Mouse (Mus musculus) liver, embryonic 12.5 days (tissue): ENCODE data around the gene Slc25a34. TPM values are rescaled to one million over a fixed set of nuclear protein-coding genes. Genes with fewer than 3 reads are reported as not detected.

Experiments
- ATAC-seq: fragments of 200-750 bp; cut with Nextera tagmentation; 2 replicates; pipeline ENCODE4 v1.8.0; 2017; ENCODE audit warnings: moderate number of reproducible peaks, mild to moderate bottlenecking, moderate library complexity
- H3K27ac ChIP-seq: fragments of 300-500 bp; sonication (generic); 2 replicates; pipeline ENCODE4 v1.5.1; 2016; ENCODE audit warnings: mild to moderate bottlenecking
- H3K27me3 ChIP-seq: fragments of 300-500 bp; sonication (generic); replicated peaks from 2 replicates; pipeline ENCODE4 v1.6.1; 2016; ENCODE audit warnings: mild to moderate bottlenecking, moderate library complexity
- H3K36me3 ChIP-seq: fragments of 300-500 bp; sonication (generic); 2 replicates; pipeline ENCODE4 v1.6.1; 2016; ENCODE audit warnings: mild to moderate bottlenecking, moderate library complexity
- H3K4me1 ChIP-seq: fragments of 300-500 bp; sonication (generic); 2 replicates; pipeline ENCODE4 v1.6.1; 2016
- H3K4me2 ChIP-seq: fragments of 300-500 bp; sonication (generic); 2 replicates; pipeline ENCODE4 v1.6.1; 2016; ENCODE audit warnings: mild to moderate bottlenecking, moderate library complexity
- H3K4me3 ChIP-seq: fragments of 300-500 bp; sonication (generic); 2 replicates; pipeline ENCODE4 v1.5.1; 2016; ENCODE audit warnings: mild to moderate bottlenecking, moderate library complexity
- H3K9ac ChIP-seq: fragments of 300-500 bp; sonication (generic); 2 replicates; pipeline ENCODE4 v1.6.1; 2016; ENCODE audit warnings: mild to moderate bottlenecking, moderate library complexity
- H3K9me3 ChIP-seq: fragments of 300-500 bp; sonication (generic); replicated peaks from 2 replicates; pipeline ENCODE4 v1.6.1; 2016; ENCODE audit warnings: mild to moderate bottlenecking, moderate library complexity
- WGBS: fragments of 180-500 bp; shearing (Covaris S2); methylation state at CpG from one replicate; pipeline ENCODE4 v1.1.7; 2016; ENCODE audit not compliant: insufficient replicate concordance; 5-methylcytosine and 5-hydroxymethylcytosine counted together
- polyA plus RNA-seq: library from polyadenylated mRNA; unstranded; fragments of >200 nt; fragmentation: Nextera tagmentation; extraction: Ambion mirVana; gene quantifications from 2 replicates; pipeline ENCODE4 v1.2.1, GENCODE M21; 2016

Gene Slc25a34
- polyA plus RNA-seq, 1 experiment from 2014 or later = not detected

DNA sequence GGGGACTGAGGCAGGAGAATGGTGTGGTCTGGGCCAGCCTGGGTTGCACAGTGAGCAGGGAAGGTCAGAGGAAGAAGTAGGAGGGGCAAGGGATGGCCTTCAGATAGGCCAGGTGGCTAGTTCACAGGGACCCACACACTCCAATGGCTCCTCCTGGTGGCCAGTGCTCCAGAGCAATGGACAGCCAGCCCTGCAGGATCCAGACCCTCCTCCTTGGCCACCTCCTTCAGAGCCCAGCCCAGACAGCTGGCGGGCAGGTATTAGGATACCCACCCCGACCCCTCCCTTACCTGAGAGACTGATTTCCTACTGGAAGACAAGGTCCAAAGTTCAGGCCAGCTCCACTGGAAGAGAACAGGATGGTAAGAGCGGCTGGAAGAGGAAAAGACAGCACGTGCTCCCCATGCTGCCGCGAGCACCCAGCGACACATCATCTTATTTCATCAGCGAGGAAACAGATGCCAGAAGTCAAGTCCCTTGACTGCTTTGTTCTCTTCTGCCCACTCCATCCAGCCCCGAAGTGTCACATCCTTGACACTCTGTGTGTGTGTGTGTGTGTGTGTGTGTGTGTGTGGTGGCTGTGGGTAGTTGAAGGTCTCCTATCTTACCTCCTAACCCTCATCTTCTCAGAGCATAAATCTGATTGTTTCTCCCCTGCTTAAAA lies 27.9 kb downstream of the Slc25a34 start:
- no peak overlapping the region for H3K4me3 ChIP-seq
- peaks cover 15% of the 10 kb centered on the region for H3K4me1 ChIP-seq
- H3K9me3 ChIP-seq = no peaks in the 10 kb centered on the region
- no peak overlapping the region for H3K9ac ChIP-seq
- no peak overlapping the region for H3K27ac ChIP-seq
- H3K36me3 ChIP-seq = 0 out of 2 replicates have a peak, but pooled peaks cover 4% of the 10 kb centered on the region
- no peak for ATAC-seq
- WGBS = 68% methylated on average over 9 of the region's 9 CpGs
- H3K4me2 ChIP-seq = no peak overlapping the region
- H3K27me3 ChIP-seq = peaks cover 48% of the 10 kb centered on the region

DNA sequence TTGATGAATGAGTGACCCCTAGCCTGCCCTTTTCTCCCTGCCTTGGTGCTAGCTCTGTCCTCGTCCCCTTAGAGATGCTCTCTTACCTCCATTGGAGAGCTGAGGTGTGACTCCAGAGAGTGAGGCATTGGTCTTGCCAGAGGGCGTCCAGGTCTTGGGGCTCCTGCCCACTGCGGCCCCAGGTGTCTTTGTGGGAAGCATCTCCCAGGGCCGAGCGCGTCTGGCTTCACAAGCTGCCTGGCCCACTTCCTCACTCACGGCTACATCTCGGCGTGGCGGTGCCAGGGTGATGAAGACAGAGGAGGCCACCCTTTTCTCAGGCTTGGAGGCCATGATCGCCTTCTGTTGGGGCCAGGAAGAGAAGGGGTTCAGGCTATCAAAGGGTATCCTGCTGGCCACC lies 28.5 kb downstream of the Slc25a34 start:
- Histone ChIP-seq H3K4me3 (no peak overlapping the region), H3K36me3 (0 out of 2 replicates have a peak, but pooled peaks cover 4% of the 10 kb centered on the region), H3K4me1 (peaks cover 15% of the 10 kb centered on the region), H3K9ac (no peak overlapping the region), H3K9me3 (no peaks in the 10 kb centered on the region), H3K4me2 (no peak overlapping the region), H3K27me3 (peaks cover 43% of the 10 kb centered on the region), H3K27ac (no peak overlapping the region)
- no peak for ATAC-seq
- 71% methylated on average over 11 of the region's 11 CpGs for WGBS

DNA sequence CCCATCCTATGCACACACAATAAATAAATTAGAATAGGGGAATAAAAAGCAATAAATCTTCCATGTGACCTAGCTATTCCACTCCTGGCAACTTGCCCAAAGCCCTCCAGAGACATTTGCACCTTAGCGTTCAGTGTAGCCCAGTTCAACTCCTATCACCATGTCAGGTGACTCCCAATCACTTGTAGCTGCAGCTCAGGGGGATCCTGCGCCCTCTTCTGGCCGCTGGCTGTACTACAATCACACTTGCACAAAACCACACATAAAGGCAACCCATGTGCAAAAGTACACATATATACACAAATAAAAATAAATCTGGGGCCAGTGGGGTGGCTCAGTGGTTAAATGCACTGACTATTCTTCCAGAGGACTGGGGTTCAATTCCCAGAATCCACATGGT lies 32.1 kb downstream of the Slc25a34 start:
- Histone ChIP-seq H3K36me3 (peaks cover 4% of the 10 kb centered on the region; the same call in 1 of the 2 replicates), H3K27me3 (peaks cover 12% of the 10 kb centered on the region), H3K9ac (no peak overlapping the region), H3K27ac (no peak overlapping the region), H3K4me3 (no peak overlapping the region), H3K4me2 (no peak overlapping the region), H3K4me1 (no peaks in the 10 kb centered on the region), H3K9me3 (no peaks in the 10 kb centered on the region)
- ATAC-seq = no peak
- 10% methylated on average over 3 of the region's 3 CpGs for WGBS

DNA sequence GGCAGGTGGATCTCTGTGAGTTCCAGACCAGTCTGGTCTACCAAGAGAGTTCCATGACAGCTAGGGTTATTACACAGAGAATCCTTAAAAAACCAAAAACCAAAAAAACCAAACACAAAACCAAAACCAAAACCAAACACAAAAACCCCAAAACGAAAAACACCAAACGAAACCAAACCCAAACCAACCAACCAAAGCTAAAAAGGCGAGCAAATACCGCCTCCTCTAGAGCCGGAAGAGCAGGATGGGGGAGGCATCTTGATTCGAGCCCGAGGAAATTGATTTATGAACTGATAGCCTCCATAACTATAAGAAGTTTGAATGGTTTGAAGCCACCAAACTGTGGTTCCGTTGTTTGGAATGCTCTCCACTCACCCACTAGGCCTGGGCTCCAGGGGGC lies 39.7 kb downstream of the Slc25a34 start:
- Histone ChIP-seq H3K9ac (no peak overlapping the region), H3K4me3 (no peak overlapping the region), H3K4me2 (no peak overlapping the region), H3K36me3 (no peaks in the 10 kb centered on the region; the same call in 1 of the 2 replicates), H3K9me3 (no peaks in the 10 kb centered on the region), H3K4me1 (peaks cover 9% of the 10 kb centered on the region; the same call in 1 of the 2 replicates), H3K27ac (no peak overlapping the region), H3K27me3 (peaks cover 13% of the 10 kb centered on the region; the same call in 1 of the 2 replicates)
- WGBS = 79% methylated on average over 8 of the region's 8 CpGs
- ATAC-seq = no peak

DNA sequence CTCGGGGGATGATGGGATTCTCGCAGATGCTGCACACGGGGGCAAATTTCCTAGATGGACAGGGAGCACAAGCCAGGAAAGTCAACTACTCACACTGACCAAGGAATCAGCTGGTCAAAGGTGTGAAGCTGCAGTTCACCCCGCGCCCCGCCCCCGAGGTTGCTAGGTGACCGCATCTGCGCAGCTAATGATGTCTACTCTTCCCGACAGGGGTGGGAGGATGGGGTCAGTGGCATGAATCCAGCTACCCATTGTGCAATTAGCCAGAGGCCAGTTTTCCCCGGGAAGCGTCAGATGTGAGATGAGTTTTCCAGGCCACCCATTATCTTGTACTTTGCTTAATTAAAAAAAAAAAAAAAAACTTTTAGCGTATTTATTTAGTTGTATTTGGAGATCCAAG lies 42.6 kb downstream of the Slc25a34 start:
- no peak overlapping the region for H3K27ac ChIP-seq
- H3K36me3 ChIP-seq = no peaks in the 10 kb centered on the region
- 0 out of 2 replicates have a peak, but pooled peaks cover 3% of the 10 kb centered on the region for H3K9me3 ChIP-seq
- peaks cover 24% of the 10 kb centered on the region for H3K27me3 ChIP-seq
- H3K4me2 ChIP-seq = no peak overlapping the region
- H3K4me1 ChIP-seq = peaks cover 17% of the 10 kb centered on the region
- H3K9ac ChIP-seq = no peak overlapping the region
- 84% methylated on average over 13 of the region's 13 CpGs for WGBS
- no peak overlapping the region for H3K4me3 ChIP-seq
- no peak for ATAC-seq

DNA sequence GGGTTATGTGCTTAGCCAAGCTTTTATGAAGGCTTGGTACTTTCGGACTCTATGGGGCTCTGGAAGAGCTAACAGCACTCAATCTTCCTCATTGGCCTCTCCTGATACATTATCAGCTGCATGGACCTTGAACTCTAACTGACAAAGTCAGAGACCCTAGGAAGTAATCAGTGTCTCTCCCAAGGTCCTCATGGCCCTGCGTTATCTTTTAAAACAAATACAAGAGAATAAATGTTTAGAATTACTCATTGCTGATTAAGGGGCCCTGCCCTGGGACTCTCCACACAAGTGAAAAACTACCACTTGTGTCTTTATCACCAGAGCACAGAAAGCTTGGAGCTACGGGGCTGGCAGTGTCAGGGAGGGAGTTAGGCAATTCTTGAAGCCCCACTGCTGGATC lies 44.8 kb downstream of the Slc25a34 start:
- H3K9ac ChIP-seq = no peak overlapping the region
- ATAC-seq = peak; percentile 65
- H3K4me2 ChIP-seq = no peak overlapping the region
- no peak overlapping the region for H3K4me3 ChIP-seq
- 0 out of 2 replicates have a peak, but pooled peaks cover 3% of the 10 kb centered on the region for H3K9me3 ChIP-seq
- H3K4me1 ChIP-seq = peaks cover 19% of the 10 kb centered on the region
- peaks cover 25% of the 10 kb centered on the region for H3K27me3 ChIP-seq
- 11% methylated on average over 3 of the region's 3 CpGs for WGBS
- no peaks in the 10 kb centered on the region for H3K36me3 ChIP-seq
- H3K27ac ChIP-seq = no peak overlapping the region

DNA sequence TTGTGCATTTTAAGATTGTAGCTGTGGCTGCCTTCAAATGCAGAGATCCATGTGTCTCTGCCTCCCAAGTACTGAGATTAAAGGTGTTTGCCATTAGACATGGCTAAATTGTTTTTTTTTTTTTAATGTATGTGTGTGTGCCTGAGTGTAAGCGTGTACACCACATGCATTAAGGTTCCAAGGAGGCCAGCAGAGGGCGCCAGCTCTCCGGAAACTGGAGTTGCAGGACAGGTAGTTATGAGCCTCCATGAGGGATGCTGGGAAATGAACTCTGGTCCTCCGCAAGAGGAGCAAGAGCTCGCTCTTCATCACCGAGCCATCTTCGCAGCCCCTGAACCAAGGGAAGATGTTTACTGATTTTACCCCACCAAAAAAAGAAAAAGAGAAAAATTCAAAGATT lies 46.7 kb downstream of the Slc25a34 start:
- no peak for ATAC-seq
- Histone ChIP-seq H3K36me3 (no peaks in the 10 kb centered on the region), H3K27ac (no peak overlapping the region), H3K4me2 (no peak overlapping the region), H3K4me1 (peaks cover 30% of the 10 kb centered on the region), H3K4me3 (no peak overlapping the region), H3K9ac (no peak overlapping the region), H3K27me3 (peaks cover 33% of the 10 kb centered on the region), H3K9me3 (0 out of 2 replicates have a peak, but pooled peaks cover 3% of the 10 kb centered on the region)
- WGBS = 72% methylated on average over 7 of the region's 7 CpGs

DNA sequence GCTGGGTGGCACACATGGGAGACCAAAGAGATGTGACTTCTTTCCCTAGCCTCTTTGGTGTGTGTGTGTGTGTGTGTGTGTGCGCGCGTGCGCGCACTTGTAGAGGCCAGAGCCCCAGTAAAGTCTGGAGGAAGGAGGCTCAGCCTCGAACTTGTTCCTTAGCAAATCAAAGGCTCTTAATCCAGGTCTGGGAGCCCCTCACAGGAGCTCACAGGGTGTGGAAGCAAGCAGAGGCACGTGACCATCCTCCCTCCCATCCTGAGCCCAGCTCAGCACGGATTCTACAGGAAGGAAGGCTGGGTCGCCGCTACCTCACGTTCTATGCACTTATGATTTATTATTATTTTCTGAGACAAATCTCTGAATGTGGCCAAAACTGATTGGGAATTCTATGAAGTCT lies 47.2 kb downstream of the Slc25a34 start:
- Histone ChIP-seq H3K9me3 (0 out of 2 replicates have a peak, but pooled peaks cover 3% of the 10 kb centered on the region), H3K4me2 (no peak overlapping the region), H3K4me3 (no peak overlapping the region), H3K9ac (no peak overlapping the region), H3K27ac (no peak overlapping the region), H3K27me3 (peaks cover 35% of the 10 kb centered on the region), H3K4me1 (peaks cover 31% of the 10 kb centered on the region), H3K36me3 (no peaks in the 10 kb centered on the region)
- ATAC-seq = no peak
- WGBS = 69% methylated on average over 11 of the region's 11 CpGs

DNA sequence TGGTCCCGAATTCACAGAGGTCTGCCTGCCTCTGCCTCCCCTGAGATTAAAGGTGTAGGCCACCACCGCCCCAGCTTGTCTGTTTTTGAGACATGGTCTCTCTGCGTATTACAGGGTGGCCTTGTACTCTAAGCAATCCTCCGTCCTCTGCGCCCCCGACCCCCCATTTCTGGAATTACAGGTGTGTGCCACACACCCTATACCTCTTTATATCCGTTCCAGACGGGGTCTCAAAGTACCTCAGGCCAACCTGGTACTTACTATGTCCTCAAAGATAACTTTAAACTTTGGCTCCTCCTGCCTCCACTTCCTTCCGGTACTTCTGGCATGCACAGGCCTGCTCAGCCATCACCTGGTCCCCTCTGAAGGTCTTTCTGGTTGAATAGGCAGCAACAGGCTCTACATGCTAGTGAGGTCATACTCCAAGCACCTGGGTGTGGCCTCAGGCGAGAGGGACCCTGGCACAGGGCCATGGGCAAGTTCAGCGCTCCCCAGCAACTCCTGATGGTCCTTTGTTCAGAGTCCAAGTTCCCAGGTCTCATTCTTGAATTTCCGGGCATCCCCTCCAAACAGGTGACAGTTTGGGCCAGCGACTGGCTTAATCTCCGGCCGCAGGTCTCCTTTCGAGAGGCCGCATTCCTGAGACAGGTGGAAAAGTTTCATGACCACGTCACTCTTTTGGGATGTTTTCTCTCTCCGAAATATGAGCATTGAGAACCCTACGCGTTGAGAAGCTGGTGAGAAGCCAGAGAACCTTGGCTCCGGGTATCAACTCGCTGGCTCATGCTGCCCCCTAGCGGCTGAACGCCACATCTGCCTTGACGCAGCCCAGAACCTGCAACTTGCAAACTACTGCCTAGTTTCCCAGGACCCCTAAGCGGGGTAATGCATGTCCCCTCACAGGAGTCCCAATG lies 48.6 kb downstream of the Slc25a34 start:
- Histone ChIP-seq H3K36me3 (no peaks in the 10 kb centered on the region), H3K27ac (no peak overlapping the region), H3K9me3 (0 out of 2 replicates have a peak, but pooled peaks cover 3% of the 10 kb centered on the region), H3K4me1 (peaks cover 38% of the 10 kb centered on the region), H3K9ac (no peak overlapping the region), H3K4me2 (no peak overlapping the region), H3K4me3 (no peak overlapping the region), H3K27me3 (peaks cover 48% of the 10 kb centered on the region)
- 39% methylated on average over 27 of the region's 27 CpGs for WGBS
- no peak for ATAC-seq

DNA sequence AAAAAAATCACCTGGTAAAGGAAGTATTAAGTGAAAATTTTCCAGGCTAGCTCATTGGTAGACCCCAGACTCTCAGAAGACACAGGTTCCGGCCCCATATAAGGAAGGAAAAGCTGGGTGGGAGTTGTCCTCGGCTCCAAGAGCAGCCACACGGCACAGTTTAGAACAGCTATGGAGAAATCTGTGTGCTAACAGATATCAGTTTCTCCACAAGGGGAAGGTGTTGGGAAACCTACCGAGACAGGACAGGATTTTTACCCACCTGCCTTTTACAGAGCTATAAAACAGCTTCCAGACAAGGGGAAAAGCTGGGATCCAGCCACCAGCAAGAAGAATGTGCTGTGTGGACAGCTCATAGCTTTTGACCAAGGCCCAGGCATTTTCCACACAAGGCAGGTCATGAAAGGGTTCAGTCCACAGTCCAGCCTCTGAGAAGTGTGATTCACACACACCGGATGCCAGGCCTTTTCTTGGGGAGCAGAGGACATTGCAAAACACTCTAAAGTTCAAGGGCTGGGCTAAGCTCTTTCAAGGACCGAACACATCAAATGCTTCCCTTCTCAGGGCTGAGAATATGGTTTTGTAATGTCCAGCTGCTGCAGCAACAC lies 50.2 kb downstream of the Slc25a34 start:
- Histone ChIP-seq H3K36me3 (no peaks in the 10 kb centered on the region), H3K4me1 (peaks cover 25% of the 10 kb centered on the region), H3K27ac (no peak overlapping the region), H3K9ac (no peak overlapping the region), H3K9me3 (0 out of 2 replicates have a peak, but pooled peaks cover 3% of the 10 kb centered on the region), H3K4me3 (no peak overlapping the region), H3K4me2 (no peak overlapping the region), H3K27me3 (peaks cover 46% of the 10 kb centered on the region)
- ATAC-seq = no peak
- whole genome bisulfite sequencing = 44% methylated on average over 6 of the region's 6 CpGs

DNA sequence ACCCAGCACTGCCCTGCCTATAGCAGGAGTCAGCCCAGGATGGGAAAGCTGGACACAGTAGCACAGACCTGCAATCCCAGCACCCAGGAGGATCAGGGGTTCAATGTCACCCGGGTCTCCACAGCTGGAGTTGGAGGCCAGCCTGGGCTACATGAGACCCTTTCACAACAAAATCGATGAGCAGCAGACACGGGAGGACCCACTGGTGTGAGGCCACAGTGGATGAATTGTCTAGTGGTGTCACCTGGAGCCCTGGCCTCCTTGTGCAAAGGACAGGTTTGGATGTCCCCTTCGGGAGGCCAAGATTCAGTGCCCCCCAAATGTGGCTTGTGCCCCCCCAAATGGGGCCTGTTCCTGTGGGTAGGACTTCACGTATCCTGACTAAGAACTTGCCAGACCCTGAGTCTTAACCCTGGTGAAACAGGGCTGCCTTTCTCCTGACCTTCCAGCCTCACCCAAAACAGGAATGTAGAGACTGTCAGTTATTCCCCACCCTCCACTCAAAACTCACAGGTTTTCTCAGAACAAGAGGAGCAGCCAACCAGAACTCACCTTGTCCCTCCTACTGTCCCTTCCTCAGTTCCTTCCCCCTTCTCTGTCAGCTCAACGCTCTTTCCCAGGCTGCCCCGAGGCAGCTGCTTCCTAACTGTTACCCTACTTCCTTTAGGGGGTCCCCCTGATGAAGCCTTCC lies 50.8 kb downstream of the Slc25a34 start:
- Histone ChIP-seq H3K4me3 (no peak overlapping the region), H3K27me3 (peaks cover 46% of the 10 kb centered on the region)

More for the DNA sequence above, 50.8 kb downstream of the Slc25a34 start:
- 53% methylated on average over 7 of the region's 7 CpGs for WGBS
- 0 out of 2 replicates have a peak, but pooled peaks cover 3% of the 10 kb centered on the region for H3K9me3 ChIP-seq
- no peak overlapping the region for H3K9ac ChIP-seq
- no peak overlapping the region for H3K27ac ChIP-seq
- no peak for ATAC-seq
- no peak overlapping the region for H3K4me2 ChIP-seq
- H3K36me3 ChIP-seq = no peaks in the 10 kb centered on the region
- H3K4me1 ChIP-seq = peaks cover 21% of the 10 kb centered on the region; the same call in 1 of the 2 replicates
